Mouse (Mus musculus) brain, embryonic 14.5 days (tissue): ENCODE data around the gene Cldn14.

ENCODE experiments used
- CTCF ChIP-seq: fragments of 200-500 bp; IDR thresholded peaks from 2 replicates; pipeline ENCODE4 v1.5.1; 2012; ENCODE audit warnings: inconsistent platforms, mild to moderate bottlenecking, moderate library complexity, borderline replicate concordance; ENCODE audit not compliant: insufficient read depth, insufficient read length; ENCODE audit errors: extremely low read depth
- POLR2A ChIP-seq: fragments of 200-500 bp; IDR thresholded peaks from 2 replicates; pipeline ENCODE4 v1.6.1; 2012; ENCODE audit warnings: mild to moderate bottlenecking, inconsistent platforms, borderline replicate concordance; ENCODE audit not compliant: poor library complexity, insufficient read depth, insufficient read length, severe bottlenecking; ENCODE audit errors: extremely low read depth

DNA sequence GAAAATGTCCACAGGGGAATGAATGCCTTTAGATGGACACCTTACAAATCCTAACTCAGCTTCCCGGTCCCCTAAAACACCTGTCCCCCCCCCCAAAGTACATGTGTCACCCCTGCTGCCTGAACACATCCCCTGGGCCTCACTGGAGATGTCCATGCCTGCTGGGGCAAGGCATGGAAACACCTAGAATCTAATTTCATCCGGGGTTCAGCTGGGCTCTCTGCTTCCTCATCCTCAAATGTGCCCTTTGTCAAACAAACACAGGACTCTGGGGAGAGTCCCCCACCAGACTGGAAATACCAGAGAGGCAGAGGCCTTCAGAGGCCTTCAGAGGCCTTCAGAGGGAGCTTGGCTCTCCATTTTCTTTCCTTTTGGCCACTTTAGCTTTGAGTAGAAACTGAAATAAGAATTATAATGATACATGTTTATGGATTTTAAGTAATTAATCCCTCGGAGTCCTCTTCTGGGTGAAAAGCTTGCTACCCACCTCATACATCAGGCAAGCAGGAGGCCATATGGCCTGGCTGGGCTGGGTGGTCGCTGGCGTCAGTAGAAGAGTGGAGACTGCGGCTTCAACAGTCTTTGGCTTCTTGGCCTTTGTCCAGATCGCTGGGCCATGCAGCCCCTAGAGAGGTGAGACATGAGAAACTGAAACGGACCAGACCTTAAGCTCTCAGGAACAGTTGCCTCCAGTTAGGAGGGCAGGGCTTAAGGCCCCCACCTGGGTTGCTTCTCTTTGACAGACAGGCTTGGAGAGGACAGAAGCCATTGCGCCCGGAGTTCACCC lies 66.7 kb downstream of the Cldn14 start:
- TF ChIP-seq CTCF: no peak
- no peak for TF ChIP-seq POLR2A
